Mouse (Mus musculus) embryonic facial prominence, embryonic 15.5 days (tissue): ENCODE results near the gene Lmtk2. TPM values are rescaled to one million over a fixed set of nuclear protein-coding genes. Genes with fewer than 3 reads are reported as not detected.

Source experiments
- ATAC-seq: fragments of 200-750 bp; cut with Nextera tagmentation; 2 replicates; pipeline ENCODE4 v1.8.0; 2017; ENCODE audit warnings: low read depth, moderate TSS enrichment; ENCODE audit not compliant: insufficient number of reproducible peaks, low FRiP score, low TSS enrichment
- H3K27ac ChIP-seq: fragments of 300-500 bp; sonication (generic); replicated peaks from 2 replicates; pipeline ENCODE4 v1.5.1; 2015; ENCODE audit warnings: mild to moderate bottlenecking, inconsistent platforms
- H3K27me3 ChIP-seq: fragments of 300-500 bp; sonication (generic); 2 replicates; pipeline ENCODE4 v1.6.1; 2015; ENCODE audit warnings: inconsistent platforms
- H3K36me3 ChIP-seq: fragments of 300-500 bp; sonication (generic); 2 replicates; pipeline ENCODE4 v1.6.1; 2015; ENCODE audit warnings: mild to moderate bottlenecking, inconsistent platforms
- H3K4me1 ChIP-seq: fragments of 300-500 bp; sonication (generic); 2 replicates; pipeline ENCODE4 v1.6.1; 2015; ENCODE audit warnings: inconsistent platforms
- H3K4me2 ChIP-seq: fragments of 300-500 bp; sonication (generic); replicated peaks from 2 replicates; pipeline ENCODE4 v1.6.1; 2015; ENCODE audit warnings: mild to moderate bottlenecking, inconsistent platforms
- H3K4me3 ChIP-seq: fragments of 300-500 bp; sonication (generic); replicated peaks from 2 replicates; pipeline ENCODE4 v1.5.1; 2015; ENCODE audit warnings: mild to moderate bottlenecking, inconsistent platforms
- H3K9ac ChIP-seq: fragments of 300-500 bp; sonication (generic); 2 replicates; pipeline ENCODE4 v1.6.1; 2015; ENCODE audit warnings: inconsistent platforms
- H3K9me3 ChIP-seq: fragments of 300-500 bp; sonication (generic); replicated peaks from 2 replicates; pipeline ENCODE4 v1.6.1; 2016; ENCODE audit warnings: inconsistent platforms
- WGBS: fragments of 180-500 bp; shearing (Covaris S2); methylation state at CpG from one replicate; pipeline ENCODE4 v1.1.7; 2015; 5-methylcytosine and 5-hydroxymethylcytosine counted together
- polyA plus RNA-seq: library from polyadenylated mRNA; unstranded; fragments of >200 nt; fragmentation: Nextera tagmentation; extraction: Ambion mirVana; gene quantifications from 2 replicates; pipeline ENCODE4 v1.2.1, GENCODE M21; 2015

The Lmtk2 gene
- polyA plus RNA-seq, 1 experiment from 2014 or later = 4.5 TPM

DNA sequence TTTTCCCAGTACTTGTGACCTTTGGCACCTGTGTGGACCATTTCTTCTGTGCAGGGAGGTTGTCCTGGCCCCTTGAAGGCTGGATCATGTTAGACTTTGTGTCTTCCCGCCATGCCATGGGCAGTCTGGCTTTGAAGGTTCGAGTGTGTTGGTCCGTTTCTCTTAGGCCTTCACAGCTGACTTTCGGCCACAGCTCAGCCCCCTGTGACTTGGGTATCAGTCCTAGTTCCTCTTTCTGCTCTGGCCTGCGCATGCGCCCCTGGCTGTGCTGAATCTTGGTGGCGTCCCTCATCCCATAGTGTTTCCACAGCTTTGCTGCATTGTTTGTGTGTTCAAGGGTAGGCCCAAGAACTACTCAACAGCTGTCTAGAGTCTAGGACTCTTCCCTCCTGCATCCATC lies 81.0 kb downstream of the Lmtk2 start:
- WGBS = 95% methylated on average over 7 of the region's 7 CpGs
- Histone ChIP-seq H3K9me3 (no peaks in the 10 kb centered on the region), H3K4me3 (no peak overlapping the region), H3K4me1 (no peaks in the 10 kb centered on the region; the same call in 1 of the 2 replicates), H3K27ac (no peak overlapping the region), H3K27me3 (no peaks in the 10 kb centered on the region), H3K36me3 (peaks cover 32% of the 10 kb centered on the region), H3K4me2 (no peak overlapping the region), H3K9ac (no peak overlapping the region)
- no peak for ATAC-seq

DNA sequence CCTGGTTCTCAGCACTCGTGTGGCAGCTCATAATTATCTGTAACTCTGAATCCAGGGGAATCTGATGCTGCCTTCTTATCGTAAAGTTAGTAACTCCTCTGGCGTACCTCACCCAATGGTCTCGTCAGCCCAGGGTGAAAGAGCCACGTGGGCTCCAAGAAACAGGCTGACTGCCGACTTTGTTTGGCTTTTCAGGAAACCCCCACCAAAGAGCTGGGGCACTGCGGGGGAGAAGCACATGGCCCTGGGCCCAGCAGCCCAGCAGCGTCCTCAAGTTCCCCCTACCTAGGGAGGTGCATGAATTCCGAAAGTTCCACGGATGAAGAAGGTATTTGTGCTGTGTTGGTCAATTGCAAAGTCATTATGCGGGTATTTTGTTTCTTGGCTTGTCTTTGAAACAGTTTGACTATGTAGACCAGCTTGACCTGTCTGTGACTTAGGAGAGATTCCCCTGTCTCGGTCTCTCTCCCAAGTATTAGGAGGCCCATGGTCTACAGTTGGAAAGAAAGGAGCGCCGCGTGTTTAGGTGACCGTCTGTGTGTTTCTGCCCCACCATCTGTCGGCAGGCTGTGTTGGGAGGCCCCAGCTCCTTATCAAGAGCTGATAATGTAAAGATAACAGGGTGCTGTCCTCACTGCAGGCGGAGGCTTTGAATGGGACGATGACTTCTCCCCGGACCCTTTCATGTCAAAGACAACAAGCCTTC lies 82.5 kb downstream of the Lmtk2 start:
- H3K27me3 ChIP-seq = no peaks in the 10 kb centered on the region
- ATAC-seq = no peak
- no peaks in the 10 kb centered on the region; the same call in 1 of the 2 replicates for H3K4me1 ChIP-seq
- H3K9me3 ChIP-seq = no peaks in the 10 kb centered on the region
- H3K4me2 ChIP-seq = no peak overlapping the region
- no peak overlapping the region for H3K4me3 ChIP-seq
- peaks cover 31% of the 10 kb centered on the region for H3K36me3 ChIP-seq
- WGBS = 71% methylated on average over 20 of the region's 20 CpGs
- H3K9ac ChIP-seq = no peak overlapping the region
- no peak overlapping the region for H3K27ac ChIP-seq

DNA sequence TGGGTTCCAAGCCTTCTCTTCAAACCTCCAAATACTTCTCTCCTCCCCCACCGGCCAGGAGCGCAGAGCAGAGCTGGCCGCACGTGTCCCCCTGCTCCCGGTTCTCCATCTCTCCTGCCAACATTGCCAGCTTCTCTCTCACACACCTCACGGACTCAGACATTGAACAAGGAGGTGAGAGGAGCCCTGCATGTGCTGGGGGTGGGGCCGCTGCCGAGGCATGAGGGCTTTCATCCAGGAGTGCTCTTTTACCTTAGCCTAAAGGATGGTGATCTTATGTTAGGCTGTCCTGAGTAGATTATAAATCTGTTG lies 83.0 kb downstream of the Lmtk2 start:
- Histone ChIP-seq H3K9ac (no peak overlapping the region), H3K4me1 (no peaks in the 10 kb centered on the region; the same call in 1 of the 2 replicates), H3K4me3 (no peak overlapping the region), H3K27ac (no peak overlapping the region), H3K9me3 (no peaks in the 10 kb centered on the region), H3K36me3 (peaks cover 31% of the 10 kb centered on the region), H3K4me2 (no peak overlapping the region), H3K27me3 (no peaks in the 10 kb centered on the region)
- ATAC-seq = no peak
- WGBS = 84% methylated on average over 8 of the region's 8 CpGs

DNA sequence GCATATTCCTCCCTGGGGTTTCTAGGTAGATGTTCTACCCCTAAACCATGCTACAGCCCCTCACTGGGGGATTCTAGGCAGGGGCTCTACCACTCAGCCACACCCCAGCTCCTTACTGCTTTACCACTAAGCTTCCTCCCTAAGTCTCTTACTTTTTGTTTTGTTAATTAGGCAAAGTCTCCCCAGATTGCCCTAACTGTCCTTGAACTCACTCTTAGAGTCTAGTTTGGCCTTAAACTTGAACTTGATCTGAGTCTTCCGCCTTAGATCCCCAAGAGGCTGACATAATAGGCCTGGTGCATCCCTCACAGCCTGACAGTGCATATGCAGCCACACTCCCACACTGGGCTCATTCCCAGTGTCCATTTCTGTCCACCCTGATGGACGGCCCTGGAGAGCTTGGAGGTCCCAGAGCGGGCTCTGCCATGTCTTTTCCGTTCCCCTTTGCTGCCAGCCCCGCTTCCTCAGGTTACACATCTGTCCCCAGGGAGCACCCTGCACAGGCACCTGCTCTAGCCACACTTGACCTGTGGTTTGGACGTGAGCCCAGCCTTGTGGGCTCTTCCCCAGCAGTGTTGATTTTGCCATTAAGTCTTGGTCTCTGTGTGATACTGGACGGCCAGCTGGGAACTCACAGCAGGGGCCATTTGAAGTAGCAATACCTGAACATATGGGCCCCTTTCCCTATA lies 83.6 kb downstream of the Lmtk2 start:
- no peak overlapping the region for H3K4me2 ChIP-seq
- no peaks in the 10 kb centered on the region for H3K9me3 ChIP-seq
- H3K4me1 ChIP-seq = no peaks in the 10 kb centered on the region
- no peaks in the 10 kb centered on the region for H3K27me3 ChIP-seq
- 70% methylated on average over 7 of the region's 7 CpGs for WGBS
- no peak overlapping the region for H3K9ac ChIP-seq
- H3K27ac ChIP-seq = no peak overlapping the region
- H3K4me3 ChIP-seq = no peak overlapping the region
- no peak for ATAC-seq
- H3K36me3 ChIP-seq = peaks cover 31% of the 10 kb centered on the region

- Histone ChIP-seq H3K9me3 (no peaks in the 10 kb centered on the region), H3K4me1 (0 out of 2 replicates have a peak, but pooled peaks cover under 1% of the 10 kb centered on the region), H3K4me3 (no peak overlapping the region), H3K9ac (no peak overlapping the region), H3K36me3 (peaks cover 29% of the 10 kb centered on the region), H3K27me3 (no peaks in the 10 kb centered on the region), H3K4me2 (no peak overlapping the region), H3K27ac (no peak overlapping the region)
- no peak; the same call in 1 of the 2 replicates for ATAC-seq
- WGBS = 91% methylated on average over 21 of the region's 21 CpGs
Measured at GRCm38 (mm10) chr5:144184350-144185045, 84.3 kb downstream of the Lmtk2 start.

DNA sequence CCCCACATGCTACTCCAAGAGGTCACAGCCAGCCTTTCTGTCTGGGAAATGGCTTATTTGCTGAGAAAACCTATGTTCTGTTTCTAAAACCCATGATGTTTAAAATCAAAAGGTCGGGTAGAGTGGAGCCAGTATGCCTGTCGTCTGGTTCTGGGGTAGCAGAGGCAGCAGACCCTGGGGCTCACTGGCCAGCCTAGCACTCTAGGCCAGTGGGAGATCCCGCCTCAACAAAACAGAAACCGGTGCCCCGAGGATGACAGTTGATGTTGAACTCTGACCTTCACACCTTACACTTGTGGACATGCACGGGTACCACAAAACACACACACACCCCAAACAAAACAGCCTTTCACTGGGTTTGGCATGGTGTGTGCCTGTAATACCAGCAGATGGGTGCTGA lies 88.2 kb downstream of the Lmtk2 start:
- H3K36me3 ChIP-seq = peaks cover 18% of the 10 kb centered on the region
- H3K4me3 ChIP-seq = no peak overlapping the region
- no peak overlapping the region for H3K27ac ChIP-seq
- no peak for ATAC-seq
- H3K4me2 ChIP-seq = no peak overlapping the region
- no peaks in the 10 kb centered on the region for H3K27me3 ChIP-seq
- peaks cover 12% of the 10 kb centered on the region for H3K4me1 ChIP-seq
- no peak overlapping the region for H3K9ac ChIP-seq
- WGBS = 77% methylated on average over 6 of the region's 6 CpGs
- H3K9me3 ChIP-seq = no peaks in the 10 kb centered on the region

DNA sequence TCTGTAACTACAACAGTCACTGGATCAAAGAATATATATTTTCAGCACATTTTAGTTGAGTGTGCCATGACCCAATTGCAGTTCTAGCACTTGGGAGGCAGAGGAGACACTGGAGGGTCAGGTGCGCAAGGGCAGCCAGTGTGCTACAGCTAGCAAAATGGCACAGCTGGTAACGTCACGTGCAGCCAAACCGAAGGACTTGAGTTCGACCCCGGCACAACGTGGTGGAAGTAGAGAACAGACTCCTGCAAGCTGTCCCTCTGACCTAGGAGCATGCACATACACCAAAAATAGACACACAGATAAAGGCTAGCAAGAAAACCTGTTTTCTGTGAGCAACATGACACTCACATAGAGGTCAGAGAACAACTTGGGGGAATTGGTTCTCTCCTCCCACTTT lies 89.1 kb downstream of the Lmtk2 start:
- no peak overlapping the region for H3K9ac ChIP-seq
- ATAC-seq = no peak
- H3K36me3 ChIP-seq = peaks cover 17% of the 10 kb centered on the region
- peaks cover 12% of the 10 kb centered on the region for H3K4me1 ChIP-seq
- no peak overlapping the region for H3K27ac ChIP-seq
- 78% methylated on average over 7 of the region's 7 CpGs for WGBS
- H3K4me3 ChIP-seq = no peak overlapping the region
- H3K4me2 ChIP-seq = no peak overlapping the region
- H3K27me3 ChIP-seq = no peaks in the 10 kb centered on the region
- no peaks in the 10 kb centered on the region for H3K9me3 ChIP-seq

- Histone ChIP-seq H3K27me3 (no peaks in the 10 kb centered on the region), H3K27ac (no peak within 1 kb of the TSS), H3K36me3 (peaks cover 14% of the 10 kb centered on the region), H3K9ac (no peak within 1 kb of the TSS), H3K4me3 (peak within 1 kb of the TSS; percentile 27), H3K4me1 (peaks cover 12% of the 10 kb centered on the region), H3K4me2 (peak within 1 kb of the TSS; percentile 52), H3K9me3 (no peaks in the 10 kb centered on the region)
- peak; percentile 49 for ATAC-seq
- 3% methylated on average over 24 of the region's 26 CpGs for WGBS
Measured at GRCm38 (mm10) chr5:144189950-144190583, 89.8 kb downstream of the Lmtk2 start, which contains the start of gene Bhlha15. Gene Bhlha15 (plus strand): TSS chr5:144190286.

DNA sequence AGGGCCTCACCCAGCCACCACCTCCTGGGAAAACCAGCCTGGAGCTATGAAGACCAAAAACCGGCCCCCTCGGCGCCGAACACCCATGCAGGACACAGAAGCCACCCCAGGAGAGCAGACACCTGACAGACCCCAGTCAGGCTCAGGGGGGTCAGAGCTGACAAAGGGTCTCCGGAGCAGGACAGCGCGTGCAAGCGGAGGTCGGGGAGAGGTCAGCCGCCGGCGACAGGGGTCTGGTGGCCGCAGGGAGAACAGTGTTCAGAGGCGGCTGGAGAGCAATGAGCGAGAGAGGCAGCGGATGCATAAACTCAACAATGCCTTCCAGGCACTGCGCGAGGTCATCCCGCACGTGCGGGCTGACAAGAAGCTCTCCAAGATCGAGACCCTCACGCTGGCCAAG lies 90.8 kb downstream of the Lmtk2 start:
- H3K27ac ChIP-seq = no peak overlapping the region
- WGBS = 47% methylated on average over 23 of the region's 23 CpGs

DNA sequence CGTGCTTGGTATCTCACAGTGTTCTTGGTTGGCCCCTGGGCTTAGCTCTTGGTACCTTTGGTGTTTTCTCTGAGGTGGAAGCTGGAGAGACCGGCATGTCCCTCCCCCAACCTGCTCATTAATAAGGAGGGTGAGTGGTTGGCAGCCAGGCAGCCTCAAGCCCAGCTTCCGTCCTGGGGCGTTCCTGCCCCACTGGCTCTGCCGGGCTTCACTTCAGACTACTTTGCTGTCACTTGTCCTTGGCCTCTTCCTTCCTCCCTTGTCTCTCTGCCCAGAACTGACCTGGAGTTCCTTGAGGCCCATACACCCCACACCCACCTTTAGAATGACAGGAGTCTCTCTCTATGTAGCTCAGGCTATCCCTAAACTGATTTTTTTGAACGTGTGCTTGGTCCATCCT lies 92.4 kb downstream of the Lmtk2 start:
- Histone ChIP-seq H3K4me2 (no peak overlapping the region), H3K4me1 (peaks cover 12% of the 10 kb centered on the region), H3K27ac (no peak overlapping the region), H3K36me3 (peaks cover 3% of the 10 kb centered on the region; the same call in 1 of the 2 replicates), H3K9ac (no peak overlapping the region), H3K9me3 (no peaks in the 10 kb centered on the region), H3K27me3 (no peaks in the 10 kb centered on the region), H3K4me3 (no peak overlapping the region)
- no peak for ATAC-seq
- whole genome bisulfite sequencing = 78% methylated on average over 6 of the region's 6 CpGs

More for the DNA sequence above, 90.8 kb downstream of the Lmtk2 start:
- H3K4me3 ChIP-seq = no peak overlapping the region
- no peak overlapping the region for H3K9ac ChIP-seq
- H3K36me3 ChIP-seq = peaks cover 5% of the 10 kb centered on the region
- H3K4me1 ChIP-seq = peaks cover 12% of the 10 kb centered on the region
- no peaks in the 10 kb centered on the region for H3K9me3 ChIP-seq
- ATAC-seq = no peak
- no peaks in the 10 kb centered on the region for H3K27me3 ChIP-seq
- no peak overlapping the region for H3K4me2 ChIP-seq

DNA sequence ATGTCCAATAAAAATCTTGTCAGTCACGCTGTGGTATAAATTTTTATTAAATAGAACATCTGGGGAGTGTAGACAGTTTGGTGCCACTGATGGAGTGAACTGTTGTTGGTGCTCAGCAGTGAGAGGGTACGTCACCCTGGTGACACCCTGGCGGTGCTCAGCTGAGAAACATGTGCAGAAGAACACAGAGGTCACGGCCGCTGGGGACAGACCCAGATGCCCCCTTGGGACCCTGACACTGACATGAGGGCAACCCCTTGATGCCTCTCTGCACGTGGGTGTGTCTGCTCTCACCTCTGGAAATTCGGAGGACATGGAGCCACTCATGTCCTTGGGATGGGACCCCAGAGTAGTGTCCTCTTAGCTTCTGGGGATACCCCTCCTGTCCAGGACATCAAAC lies 94.2 kb downstream of the Lmtk2 start:
- Histone ChIP-seq H3K27me3 (no peaks in the 10 kb centered on the region), H3K4me2 (no peak overlapping the region), H3K9ac (no peak overlapping the region), H3K27ac (no peak overlapping the region), H3K4me1 (peaks cover 12% of the 10 kb centered on the region), H3K36me3 (peaks cover 17% of the 10 kb centered on the region), H3K9me3 (no peaks in the 10 kb centered on the region), H3K4me3 (no peak overlapping the region)
- ATAC-seq = no peak
- 77% methylated on average over 7 of the region's 7 CpGs for WGBS
